Mouse (Mus musculus) lung, postnatal 10 days (tissue): ENCODE data around the gene Klk1b21.
"Not testable (repeated sequence)": the region's sequence is repeated elsewhere in the genome, so short reads cannot be mapped to it uniquely, and the experiment has no call there.

Source experiments
- DNase-seq: peaks from one replicate; pipeline ENCODE4 v3.0.0; 2021

Klk1b21 gene

DNA sequence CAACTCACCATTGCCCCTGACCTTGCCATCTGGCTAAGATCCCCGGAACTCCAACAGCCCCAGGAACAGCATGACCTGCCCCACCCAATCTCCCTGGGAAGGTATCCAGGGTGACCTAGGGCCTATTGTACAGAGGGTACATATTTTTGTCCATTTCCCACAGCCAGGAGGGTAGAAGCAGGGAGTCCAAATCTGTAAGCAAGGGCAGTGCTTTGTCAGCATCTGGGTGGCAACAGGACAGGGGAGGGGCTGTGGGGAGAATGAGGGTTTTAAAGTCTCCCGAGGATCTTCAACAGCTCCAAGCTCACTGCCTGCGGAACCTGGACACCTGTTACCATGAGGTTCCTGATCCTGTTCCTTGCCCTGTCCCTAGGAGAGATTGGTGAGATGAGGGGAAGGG is at the start of gene Klk1b21:
TSS of gene Klk1b21 (plus strand) at position 301 of the 400 bp plus-strand sequence.
- not testable (repeated sequence) for DNase-seq

DNA sequence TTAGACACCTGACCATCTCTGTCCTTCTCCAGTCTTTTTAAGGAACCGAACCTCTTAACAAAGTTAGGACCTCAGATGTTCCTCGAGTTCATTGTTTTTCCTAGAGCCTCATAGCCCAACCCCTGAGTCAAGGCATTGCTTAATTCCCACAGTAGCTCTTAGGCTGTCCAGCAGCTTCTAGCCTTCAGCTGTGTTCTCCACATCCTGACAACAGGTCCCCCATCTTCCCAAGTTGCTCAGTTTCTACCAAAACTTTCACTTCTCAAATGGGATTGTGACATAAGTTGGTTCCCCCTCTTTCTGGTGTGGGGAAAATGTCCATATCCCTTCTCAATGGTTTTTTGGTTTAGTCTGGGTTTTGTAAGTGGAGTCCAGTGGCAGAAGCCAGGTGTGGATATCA is 30.0 kb upstream of the Klk1b21 start:
- DNase-seq, result no peak

DNA sequence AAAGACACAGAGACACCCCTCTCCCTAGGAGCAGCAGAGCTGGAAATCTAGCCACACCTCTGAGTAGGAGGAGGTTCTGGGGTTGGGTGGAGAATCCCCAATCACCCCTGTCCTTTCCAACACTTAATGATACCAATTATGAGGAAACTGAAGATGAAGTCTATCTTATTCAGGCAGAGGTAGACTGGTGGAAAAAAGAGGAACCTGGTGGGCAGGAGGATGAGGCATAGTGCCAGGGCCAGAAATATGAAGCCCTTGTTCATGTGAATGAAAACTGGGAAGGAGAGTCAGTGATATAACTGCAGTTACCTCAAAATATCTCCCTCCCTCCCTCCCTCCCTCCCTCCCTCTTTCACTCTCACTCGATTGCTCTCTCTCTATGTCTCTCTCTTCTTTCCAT is 24.4 kb upstream of the Klk1b21 start:
- no peak for DNase-seq

DNA sequence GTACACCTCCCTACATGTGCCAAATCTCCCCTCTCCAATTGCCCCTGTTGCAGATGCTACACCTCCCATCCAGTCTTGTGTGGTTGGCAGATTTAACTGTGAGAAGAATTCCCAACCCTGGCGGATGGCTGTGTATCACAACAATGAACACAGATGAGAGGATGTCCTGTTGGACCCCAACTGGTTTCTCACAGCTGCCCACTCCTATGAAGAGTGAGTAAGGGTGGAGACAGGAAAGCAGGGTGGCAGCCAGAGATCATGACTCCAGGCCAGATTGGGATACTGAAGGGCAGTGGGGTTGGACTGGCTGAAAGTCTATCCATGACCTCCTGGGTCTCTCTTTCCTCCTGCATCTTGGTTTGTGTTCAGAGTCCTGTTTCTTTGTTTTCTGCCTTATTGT is 6.0 kb upstream of the Klk1b21 start:
- no peak for DNase-seq

DNA sequence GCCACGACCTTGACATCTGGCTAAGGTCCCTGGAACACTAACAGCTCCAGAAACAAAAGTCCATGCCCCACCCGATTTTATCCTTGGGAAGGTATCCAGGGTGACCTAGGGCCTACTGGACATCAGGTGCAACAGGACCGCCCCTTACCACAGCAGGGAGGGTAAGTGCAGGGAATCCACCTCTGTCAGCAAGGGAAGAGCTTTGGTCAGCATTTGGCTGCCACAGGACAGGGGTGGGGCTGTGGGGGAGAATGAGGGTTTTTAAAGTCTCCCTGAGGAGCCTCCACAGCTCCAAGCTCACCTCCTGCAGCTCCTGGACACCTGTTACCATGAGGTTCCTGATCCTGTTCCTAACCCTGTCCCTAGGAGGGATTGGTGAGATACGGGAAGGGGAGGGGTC is 10.2 kb downstream of the Klk1b21 start, which contains the start of gene Klk1b22:
TSS of gene Klk1b22 (plus strand) at position 301 of the 400 bp plus-strand sequence.
- DNase-seq, result no peak

DNA sequence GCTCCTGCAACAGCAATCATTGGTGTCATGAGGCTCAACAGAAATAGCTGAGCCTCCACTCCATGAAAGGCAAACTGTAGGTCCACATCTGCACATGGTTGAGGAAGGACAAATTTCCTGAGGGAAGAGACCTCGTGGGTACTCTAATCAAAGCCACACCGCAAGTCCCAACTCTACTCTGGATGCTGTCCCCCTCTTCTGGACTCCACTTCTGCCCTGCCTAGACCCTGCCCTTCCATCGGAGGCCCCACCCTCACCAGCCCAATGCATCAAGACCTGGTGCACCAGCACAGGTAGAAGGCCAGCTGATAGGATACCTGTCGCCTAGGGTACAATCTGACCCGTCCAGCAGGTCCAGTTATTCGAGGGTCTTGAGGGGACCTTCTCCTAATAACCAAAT is 21.3 kb downstream of the Klk1b21 start:
- DNase-seq, result no peak

DNA sequence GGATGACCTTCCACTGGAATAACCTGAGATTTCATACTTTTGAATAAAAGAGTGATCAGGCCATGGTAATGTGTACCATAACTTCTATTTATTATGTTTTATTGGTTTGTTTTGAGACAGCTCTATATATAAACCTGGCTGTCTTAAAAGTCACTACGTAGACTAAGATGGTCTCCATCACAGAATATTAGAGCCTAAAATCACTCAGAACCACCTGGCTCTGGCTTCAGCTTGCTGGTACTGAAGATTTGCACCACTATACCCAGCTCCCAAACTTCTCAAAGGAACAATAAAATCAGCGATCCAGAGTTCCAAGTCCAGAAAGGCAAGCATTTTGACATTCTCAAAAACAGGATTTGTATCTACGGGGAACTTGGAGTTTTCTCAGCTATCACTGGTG is 34.3 kb downstream of the Klk1b21 start, which contains the start of gene Klk1b16:
TSS of gene Klk1b16 (plus strand) at position 301 of the 400 bp plus-strand sequence.
- no peak for DNase-seq
